Mouse (Mus musculus) lung, adult 10 weeks (tissue): ENCODE data around the gene Wdr90. TPM values are rescaled to one million over a fixed set of nuclear protein-coding genes. Genes with fewer than 3 reads are reported as not detected.

Source experiments
- polyA plus RNA-seq: library from polyadenylated mRNA; stranded (reverse); fragments of 350-450 nt; fragmentation: Illumina TruSeq; extraction: RNeasy Lipid Tissue Mini Kit (QIAGEN cat#74804); gene quantifications from one replicate; pipeline ENCODE4 v1.2.3, GENCODE M21; 2014; ENCODE audit warnings: low read depth, low replicate concordance; ENCODE audit not compliant: insufficient read depth

Gene Wdr90
- 7.7 TPM for polyA plus RNA-seq

GRCm38 (mm10) chr17:25860832-25861703 lies at the start of gene Wdr90:
Gene Wdr90 (minus strand): TSS chr17:25861501.

GRCm38 (mm10) chr17:25880196-25880910 lies 19.1 kb upstream of the Wdr90 start, which contains the start of gene Wfikkn1:
Gene Wfikkn1 (minus strand): TSS chr17:25880858.

GRCm38 (mm10) chr17:25874721-25875170 lies 13.4 kb upstream of the Wdr90 start, which contains the start of gene Mettl26:
Gene Mettl26 (plus strand): TSS chr17:25875074.

GRCm38 (mm10) chr17:25868601-25869191 lies 7.4 kb upstream of the Wdr90 start, which contains the start of gene Mcrip2:
Gene Mcrip2 (minus strand): TSS chr17:25868764.

GRCm38 (mm10) chr17:25844396-25844901 lies 16.9 kb downstream of the Wdr90 start, which contains the start of gene Rhot2:
Gene Rhot2 (minus strand): TSS chr17:25844851.

GRCm38 (mm10) chr17:25841117-25841880 lies 20.0 kb downstream of the Wdr90 start, which contains the start of gene Gm20683:
Gene Gm20683 (minus strand): TSS chr17:25841763.

GRCm38 (mm10) chr17:25837076-25837410 lies 24.3 kb downstream of the Wdr90 start, which contains the start of gene Rhbdl1:
Gene Rhbdl1 (minus strand): TSS chr17:25837295.

GRCm38 (mm10) chr17:25833291-25833663 lies 28.0 kb downstream of the Wdr90 start, which contains the start of gene Stub1:
Gene Stub1 (minus strand): TSS chr17:25833404.

GRCm38 (mm10) chr17:25828712-25829557 lies 32.4 kb downstream of the Wdr90 start, which contains the start of gene Jmjd8:
Gene Jmjd8 (plus strand): TSS chr17:25828867.

GRCm38 (mm10) chr17:25823452-25823851 lies 37.8 kb downstream of the Wdr90 start, which contains the start of gene Wdr24:
Gene Wdr24 (plus strand): TSS chr17:25823627.

GRCm38 (mm10) chr17:25808789-25809605 lies 52.3 kb downstream of the Wdr90 start, which contains the start of gene Fbxl16:
Gene Fbxl16 (plus strand): TSS chr17:25809085.

GRCm38 (mm10) chr17:25796951-25797369 lies 64.3 kb downstream of the Wdr90 start, which contains the start of gene Metrn:
Gene Metrn (minus strand): TSS chr17:25797136.

GRCm38 (mm10) chr17:25795609-25796092 lies 65.7 kb downstream of the Wdr90 start, which contains the start of gene AC134908.4:
Gene AC134908.4 (minus strand): TSS chr17:25795659.

Other genes with a start within 250 kb of the Wdr90 start
- gene Gng13, start 144.3 kb downstream of the Wdr90 start, polyA plus RNA-seq, result 0.90 TPM
- 1.0 TPM for gene Chtf18, start 134.1 kb downstream of the Wdr90 start, polyA plus RNA-seq
- gene Rpusd1, start 133.8 kb downstream of the Wdr90 start, polyA plus RNA-seq, result 9.4 TPM
- gene Mslnl, start 125.5 kb downstream of the Wdr90 start, polyA plus RNA-seq, result not detected
- 49.1 TPM for gene Msln, start 107.1 kb downstream of the Wdr90 start, polyA plus RNA-seq
- gene Narfl, start 87.7 kb downstream of the Wdr90 start, polyA plus RNA-seq, result 12.8 TPM
- 24.0 TPM for gene Haghl, start 75.8 kb downstream of the Wdr90 start, polyA plus RNA-seq
- gene Ccdc78, start 74.9 kb downstream of the Wdr90 start, polyA plus RNA-seq, result 10.3 TPM
- 73.2 TPM for gene Fam173a, start 68.6 kb downstream of the Wdr90 start, polyA plus RNA-seq
- not detected for gene AC134908.4, start 65.8 kb downstream of the Wdr90 start, polyA plus RNA-seq
- gene Metrn, start 64.4 kb downstream of the Wdr90 start, polyA plus RNA-seq, result 24.7 TPM
- 1.5 TPM for gene Fbxl16, start 52.4 kb downstream of the Wdr90 start, polyA plus RNA-seq
- gene Wdr24, start 37.9 kb downstream of the Wdr90 start, polyA plus RNA-seq, result 6.9 TPM
- 26.4 TPM for gene Jmjd8, start 32.6 kb downstream of the Wdr90 start, polyA plus RNA-seq
- 114 TPM for gene Stub1, start 28.1 kb downstream of the Wdr90 start, polyA plus RNA-seq
- gene Rhbdl1, start 24.2 kb downstream of the Wdr90 start, polyA plus RNA-seq, result 2.0 TPM
- gene Gm20683, start 19.7 kb downstream of the Wdr90 start, polyA plus RNA-seq, result 2.7 TPM
- gene Rhot2, start 16.6 kb downstream of the Wdr90 start, polyA plus RNA-seq, result 17.7 TPM
- gene Mcrip2, start 7.3 kb upstream of the Wdr90 start, polyA plus RNA-seq, result 17.9 TPM
- gene Mettl26, start 13.6 kb upstream of the Wdr90 start, polyA plus RNA-seq, result 42.2 TPM
- gene Wfikkn1, start 19.4 kb upstream of the Wdr90 start, polyA plus RNA-seq, result 0.25 TPM
- gene Rab40c, start 58.2 kb upstream of the Wdr90 start, polyA plus RNA-seq, result 16.6 TPM
- gene Pigq, start 83.4 kb upstream of the Wdr90 start, polyA plus RNA-seq, result 34.5 TPM
- 7.5 TPM for gene Nhlrc4, start 83.5 kb upstream of the Wdr90 start, polyA plus RNA-seq
- gene A930017K11Rik, start 91.1 kb upstream of the Wdr90 start, polyA plus RNA-seq, result not detected
- 6.4 TPM for gene Capn15, start 124.3 kb upstream of the Wdr90 start, polyA plus RNA-seq
- 10.4 TPM for gene Rab11fip3, start 208.1 kb upstream of the Wdr90 start, polyA plus RNA-seq
- 9.6 TPM for gene Decr2, start 228.8 kb upstream of the Wdr90 start, polyA plus RNA-seq
- gene Nme4, start 234.1 kb upstream of the Wdr90 start, polyA plus RNA-seq, result 3.2 TPM